Mouse (Mus musculus) C2C12 (cell line): ENCODE measurements around the gene Snx9. TPM values are rescaled to one million over a fixed set of nuclear protein-coding genes. Genes with fewer than 3 reads are reported as not detected.

ENCODE experiments used
- H3K27me3 ChIP-seq: one replicate; pipeline ENCODE4 v1.6.1; 2011; ENCODE audit not compliant: control insufficient read depth, insufficient read depth, insufficient read length
- H3K36me3 ChIP-seq: one replicate; pipeline ENCODE4 v1.6.1; 2011; ENCODE audit not compliant: control insufficient read depth, insufficient read depth
- H3K4me3 ChIP-seq: one replicate; pipeline ENCODE4 v1.5.1; 2011; ENCODE audit warnings: mild to moderate bottlenecking, control low read depth; ENCODE audit not compliant: poor library complexity, insufficient read depth, severe bottlenecking
- H3K79me2 ChIP-seq: one replicate; pipeline ENCODE4 v1.6.1; 2011; ENCODE audit not compliant: control insufficient read depth, insufficient read depth
- H3K79me3 ChIP-seq: one replicate; pipeline ENCODE4 v1.6.1; 2011; ENCODE audit warnings: low read depth, control low read depth
- H3ac ChIP-seq: one replicate; pipeline ENCODE3; 2011; ENCODE audit warnings: low read depth; ENCODE audit not compliant: control insufficient read depth, insufficient read length
- CEBPB ChIP-seq: IDR thresholded peaks from one replicate; pipeline ENCODE4 v1.6.1; 2011; ENCODE audit warnings: low read depth, mild to moderate bottlenecking, control low read depth, moderate library complexity
- CTCF ChIP-seq: IDR thresholded peaks from one replicate; pipeline ENCODE4 v1.5.1; 2011; ENCODE audit not compliant: control insufficient read depth, insufficient read depth, insufficient read length
- FOSL1 ChIP-seq: IDR thresholded peaks from one replicate; pipeline ENCODE4 v1.8.0; 2011; ENCODE audit warnings: mild to moderate bottlenecking, low read length; ENCODE audit not compliant: poor library complexity, insufficient read depth, severe bottlenecking
- MAX ChIP-seq: IDR thresholded peaks from one replicate; pipeline ENCODE4 v1.6.1; 2011; ENCODE audit warnings: mild to moderate bottlenecking, control low read depth
- MYOD1 ChIP-seq: IDR thresholded peaks from one replicate; pipeline ENCODE4 v1.6.1; 2011; ENCODE audit warnings: low read depth; ENCODE audit not compliant: control insufficient read depth, insufficient read length
- MYOG ChIP-seq: IDR thresholded peaks from one replicate; pipeline ENCODE4 v1.6.1; 2011; ENCODE audit not compliant: control insufficient read depth, insufficient read length; ENCODE audit errors: extremely low read depth
- USF1 ChIP-seq: IDR thresholded peaks from one replicate; pipeline ENCODE4 v1.6.1; 2011; ENCODE audit warnings: low read depth, mild to moderate bottlenecking, control low read depth, moderate library complexity
- polyA plus RNA-seq: library from polyadenylated mRNA; unstranded; fragments of >200 nt; fragmentation: generic; extraction: Trizol; gene quantifications from one replicate; pipeline ENCODE4 v1.2.1, GENCODE M21; 2012; ENCODE audit warnings: missing spikeins

The Snx9 gene
- polyA plus RNA-seq, 1 experiment: 57.5 TPM

- Histone ChIP-seq H3K27me3 (no peaks in the 10 kb centered on the region), H3K4me3 (no peak overlapping the region), H3ac (no peak overlapping the region), H3K36me3 (peaks cover 5% of the 10 kb centered on the region), H3K79me3 (peaks cover 46% of the 10 kb centered on the region), H3K79me2 (peaks cover 73% of the 10 kb centered on the region)
- TF ChIP-seq CEBPB: no peak
- TF ChIP-seq MYOD1: no peak
- no peak for TF ChIP-seq MAX
- no peak for TF ChIP-seq MYOG
- TF ChIP-seq USF1: no peak
- no peak for TF ChIP-seq FOSL1
- TF ChIP-seq CTCF: no peak
These were observed 21.7 kb downstream of the Snx9 start for GRCm38 (mm10) chr17:5862869-5863268.

GRCm38 (mm10) chr17:5863745-5864144 lies 22.6 kb downstream of the Snx9 start:
- H3K27me3 ChIP-seq: no peaks in the 10 kb centered on the region
- H3K36me3 ChIP-seq: peaks cover 5% of the 10 kb centered on the region
- H3K79me2 ChIP-seq: peaks cover 73% of the 10 kb centered on the region
- H3ac ChIP-seq: no peak overlapping the region
- no peak overlapping the region for H3K4me3 ChIP-seq
- H3K79me3 ChIP-seq: peaks cover 47% of the 10 kb centered on the region
- TF ChIP-seq CEBPB (no peak), MAX (no peak), MYOG (no peak), USF1 (no peak), FOSL1 (no peak), CTCF (no peak), MYOD1 (no peak)

GRCm38 (mm10) chr17:5867456-5867855 lies 26.3 kb downstream of the Snx9 start:
- Histone ChIP-seq H3K36me3 (no peaks in the 10 kb centered on the region), H3K79me2 (peaks cover 73% of the 10 kb centered on the region), H3K27me3 (no peaks in the 10 kb centered on the region), H3K79me3 (peaks cover 57% of the 10 kb centered on the region), H3K4me3 (no peak overlapping the region), H3ac (no peak overlapping the region)
- TF ChIP-seq MYOD1 (no peak), MAX (no peak), FOSL1 (no peak), USF1 (no peak), CEBPB (no peak)

- Histone ChIP-seq H3K79me3 (peaks cover 56% of the 10 kb centered on the region), H3K36me3 (no peaks in the 10 kb centered on the region)
These were observed 27.3 kb downstream of the Snx9 start for GRCm38 (mm10) chr17:5868319-5869031.

GRCm38 (mm10) chr17:5869461-5869860 lies 28.3 kb downstream of the Snx9 start:
- no peak overlapping the region for H3K4me3 ChIP-seq
- peaks cover 59% of the 10 kb centered on the region for H3K79me3 ChIP-seq
- no peaks in the 10 kb centered on the region for H3K27me3 ChIP-seq
- peaks cover 76% of the 10 kb centered on the region for H3K79me2 ChIP-seq
- H3K36me3 ChIP-seq: no peaks in the 10 kb centered on the region
- no peak overlapping the region for H3ac ChIP-seq
- TF ChIP-seq MYOG (no peak), CEBPB (no peak), CTCF (no peak), MAX (no peak), USF1 (no peak), FOSL1 (no peak), MYOD1 (no peak)

More at GRCm38 (mm10) chr17:5868319-5869031, 27.3 kb downstream of the Snx9 start:
- Histone ChIP-seq H3K27me3 (no peaks in the 10 kb centered on the region), H3K4me3 (no peak overlapping the region), H3K79me2 (peaks cover 72% of the 10 kb centered on the region), H3ac (no peak overlapping the region)
- TF ChIP-seq CEBPB: no peak
- TF ChIP-seq USF1: no peak
- no peak for TF ChIP-seq CTCF
- TF ChIP-seq MYOD1: no peak
- no peak for TF ChIP-seq FOSL1
- TF ChIP-seq MAX: no peak
- TF ChIP-seq MYOG: no peak

GRCm38 (mm10) chr17:5870002-5870401 lies 28.9 kb downstream of the Snx9 start:
- no peaks in the 10 kb centered on the region for H3K27me3 ChIP-seq
- peaks cover 82% of the 10 kb centered on the region for H3K79me2 ChIP-seq
- TF ChIP-seq CEBPB (no peak), FOSL1 (no peak), MYOD1 (no peak), MAX (no peak), USF1 (no peak), MYOG (no peak), CTCF (no peak)
- no peak overlapping the region for H3K4me3 ChIP-seq
- H3K79me3 ChIP-seq: peaks cover 60% of the 10 kb centered on the region
- no peak overlapping the region for H3ac ChIP-seq
- H3K36me3 ChIP-seq: no peaks in the 10 kb centered on the region
